Mouse (Mus musculus): ENCODE measurements at regions not wholly inside any gene's neighbourhood (a gene's known extent, or its start where the extent isn't known, plus 50 kb on each side); places are given as distances from the start of the nearest gene placed in this dataset.

DNA sequence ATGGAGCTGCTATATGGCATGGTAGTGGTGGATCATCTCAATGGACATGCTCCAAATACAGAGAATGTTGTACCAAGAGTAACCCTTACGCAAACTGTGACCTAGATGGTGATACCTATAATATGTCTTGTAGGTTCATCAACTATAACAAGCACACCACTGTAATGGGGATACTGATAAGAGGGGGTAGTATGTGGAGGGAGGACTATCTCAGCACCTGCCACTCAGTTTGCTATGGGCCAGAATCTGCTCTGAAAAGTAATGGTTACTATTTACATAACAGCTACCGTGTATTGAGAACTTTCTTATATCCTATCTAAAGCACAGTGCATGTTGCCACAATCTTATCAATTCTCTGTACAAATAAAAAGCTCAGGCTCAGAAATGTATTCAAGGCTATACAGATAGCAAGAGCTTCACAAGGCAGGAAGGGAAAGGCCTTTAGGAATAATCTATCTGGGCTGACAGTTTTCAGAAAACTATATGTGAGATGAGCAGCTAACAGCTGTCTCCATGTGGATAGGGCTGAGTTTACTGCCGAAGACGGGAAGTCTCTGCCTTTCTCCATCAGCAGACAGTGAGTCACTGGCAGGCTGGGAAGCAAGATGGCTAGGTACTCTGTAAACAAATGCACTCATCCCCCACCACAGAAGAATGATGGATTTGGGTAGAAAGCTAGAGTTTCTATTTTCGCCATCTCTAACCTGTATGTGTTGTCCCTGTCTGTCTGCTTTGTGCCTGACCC is 77.1 kb upstream of the Nck2 start:
- no peak for DNase-seq (ENCODE audit: low spot score in 2 of 2)

DNA sequence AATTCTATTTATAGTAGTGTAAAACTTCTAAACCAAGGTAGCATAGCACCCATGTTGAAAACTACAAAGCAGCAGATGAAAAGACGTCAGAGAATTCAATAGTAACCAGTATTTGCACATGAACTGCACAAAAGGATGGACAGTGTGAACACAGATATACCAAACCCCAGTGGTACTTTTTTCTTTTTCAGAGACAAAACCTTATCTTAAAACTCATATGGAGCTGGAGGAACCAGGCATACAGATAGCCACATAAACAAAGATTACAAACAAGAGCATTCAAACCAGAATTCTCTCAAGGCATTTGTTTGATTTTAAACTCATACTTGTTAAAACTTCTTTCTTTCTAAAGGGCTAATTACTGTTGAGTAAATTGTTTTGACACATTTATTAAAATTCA is 72.5 kb upstream of the Nck2 start:
- no peak for DNase-seq (ENCODE audit: low spot score in 2 of 2)

DNA sequence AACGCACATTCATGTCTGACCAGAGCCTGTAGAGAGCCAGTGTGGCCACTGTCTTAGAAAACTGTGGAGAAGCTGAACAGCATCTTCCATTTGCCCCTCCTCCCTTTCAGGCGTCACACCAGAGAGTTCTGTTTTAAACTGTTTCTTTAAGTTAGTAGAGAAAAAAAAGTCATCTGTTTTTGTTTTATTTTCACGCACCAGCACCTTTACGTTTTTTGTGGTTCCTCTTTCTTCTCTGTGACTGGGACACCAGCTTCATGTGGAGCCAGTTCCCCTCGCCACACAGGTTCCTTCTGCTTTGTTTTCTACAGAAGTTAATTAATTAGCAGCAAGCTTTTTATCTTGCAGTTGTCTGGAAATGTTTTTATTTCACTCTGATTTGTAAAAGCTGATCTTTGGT is 69.4 kb upstream of the Nck2 start:
- DNase-seq (ENCODE audit: low spot score in 2 of 2), result no peak

DNA sequence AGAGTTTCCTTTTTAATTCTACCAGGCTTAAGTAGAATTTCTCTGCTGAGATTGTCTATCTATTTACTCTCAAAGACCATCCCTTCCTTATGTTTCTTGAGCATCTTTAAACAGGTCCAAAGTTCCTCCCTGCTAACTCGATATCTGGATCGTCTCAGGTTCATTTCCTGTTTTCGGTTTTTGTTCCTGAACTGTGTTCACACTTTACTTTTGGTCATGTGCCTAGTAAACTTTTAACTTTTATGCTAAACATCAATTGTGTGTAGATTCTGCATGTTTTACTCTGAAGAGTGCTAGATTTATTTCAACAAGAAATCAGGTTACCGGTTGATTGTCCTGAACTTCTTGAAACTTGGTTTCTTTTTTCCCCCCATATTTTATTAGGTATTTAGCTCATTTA is 68.5 kb upstream of the Nck2 start:
- DNase-seq (ENCODE audit: low spot score in 2 of 2), result no peak

DNA sequence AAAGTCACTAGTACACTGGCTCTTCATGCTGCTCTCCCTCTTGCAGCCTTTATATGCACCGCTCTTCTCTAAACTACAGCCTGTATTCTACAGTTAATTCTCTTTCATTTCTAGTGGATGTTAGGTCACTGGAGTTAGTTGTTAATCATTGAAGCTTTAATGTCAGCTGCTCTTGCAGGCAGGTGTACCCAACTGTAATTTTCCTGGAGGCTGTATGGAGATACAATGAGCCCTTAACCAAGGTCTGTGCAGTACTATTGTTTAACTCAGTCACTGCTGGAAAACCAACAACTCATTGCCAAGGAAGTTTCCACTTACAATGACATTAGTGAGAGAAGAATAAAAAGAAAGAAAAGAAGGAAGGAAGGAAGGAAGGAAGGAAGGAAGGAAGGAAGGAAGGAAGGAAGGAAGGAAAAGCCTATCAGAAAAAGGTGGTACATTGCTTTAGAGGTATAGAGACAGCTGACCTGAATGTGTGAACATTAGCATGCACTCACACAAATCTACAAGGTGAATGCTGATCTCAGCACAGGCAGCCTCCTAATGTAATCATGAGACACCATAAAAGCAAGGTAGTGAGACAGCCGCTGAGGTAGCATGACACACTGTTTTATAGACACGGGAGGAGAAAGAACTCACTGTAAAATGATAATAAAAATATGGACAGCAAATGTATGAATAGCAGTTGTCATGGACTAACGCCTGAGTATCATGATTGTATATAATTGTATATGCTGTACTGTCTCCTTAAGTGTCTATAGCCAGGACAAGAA is 66.7 kb upstream of the Nck2 start:
- DNase-seq (ENCODE audit: low spot score in 2 of 2), result no peak

DNA sequence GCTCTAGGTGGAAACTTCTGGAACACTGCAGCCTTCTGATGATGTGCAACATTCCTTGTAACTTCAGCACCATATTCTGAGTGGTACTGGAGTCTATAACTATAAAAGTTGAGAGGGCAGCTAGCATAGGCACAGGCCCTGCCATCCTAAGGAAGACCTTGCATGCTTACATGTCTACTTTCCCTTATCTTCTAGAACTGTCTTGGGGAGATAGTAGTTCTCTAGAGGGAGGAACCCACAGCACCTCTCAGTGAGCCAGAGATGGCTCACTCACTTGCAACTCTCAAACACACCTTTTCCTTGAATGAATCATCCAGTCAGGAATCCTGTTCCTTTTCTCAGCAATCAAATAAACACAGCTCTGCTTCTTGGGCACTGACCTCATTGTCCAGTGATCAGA is 59.4 kb upstream of the Nck2 start:
- DNase-seq (ENCODE audit: low spot score in 2 of 2), result no peak

DNA sequence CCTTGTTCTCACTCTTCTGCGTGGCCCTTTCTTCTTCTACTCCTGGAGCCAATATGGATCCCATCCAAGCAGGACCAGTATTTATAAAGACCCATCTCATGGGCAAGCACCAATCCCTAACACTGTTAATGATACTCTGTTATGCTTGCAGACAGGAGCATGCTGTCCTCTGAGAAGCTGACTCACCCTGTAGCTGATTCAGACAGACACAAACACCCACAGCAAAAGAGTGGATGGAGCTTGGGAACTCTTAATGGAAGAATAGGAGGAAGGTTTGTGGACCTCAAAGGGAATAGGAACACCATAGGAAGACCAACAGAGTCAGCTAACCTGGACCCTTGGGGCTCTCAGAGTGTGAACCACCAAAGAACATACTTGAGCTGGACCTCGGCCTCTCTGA is 50.3 kb upstream of the Nck2 start:
- DNase-seq (ENCODE audit: low spot score in 2 of 2), result no peak
